Mouse (Mus musculus) thymus, adult 2 months (tissue): ENCODE results near the gene Arl15. TPM values are rescaled to one million over a fixed set of nuclear protein-coding genes. Genes with fewer than 3 reads are reported as not detected.

Experiments used
- DNase-seq: peaks from one replicate; pipeline ENCODE4 v3.0.0; 2021
- H3K27ac ChIP-seq: fragments of 200-500 bp; 2 replicates; pipeline ENCODE4 v1.5.1; 2012; ENCODE audit warnings: low read length, control low read depth; ENCODE audit not compliant: control insufficient read depth, insufficient read depth
- H3K27me3 ChIP-seq: fragments of 200-500 bp; 2 replicates; pipeline ENCODE4 v1.6.1; 2012; ENCODE audit warnings: mild to moderate bottlenecking, low read length, moderate library complexity, mixed read lengths; ENCODE audit not compliant: control insufficient read depth, insufficient read depth
- H3K36me3 ChIP-seq: fragments of 200-500 bp; 2 replicates; pipeline ENCODE4 v1.6.1; 2012; ENCODE audit warnings: mild to moderate bottlenecking, low read length, moderate library complexity; ENCODE audit not compliant: control insufficient read depth, insufficient read depth
- H3K4me1 ChIP-seq: fragments of 200-500 bp; replicated peaks from 2 replicates; pipeline ENCODE4 v1.6.1; 2012; ENCODE audit warnings: low read length; ENCODE audit not compliant: control insufficient read depth, insufficient read depth
- H3K4me3 ChIP-seq: fragments of 200-500 bp; 2 replicates; pipeline ENCODE4 v1.5.1; 2012; ENCODE audit warnings: mild to moderate bottlenecking, low read length, control low read depth, moderate library complexity; ENCODE audit not compliant: control insufficient read depth, insufficient read depth
- CTCF ChIP-seq: fragments of 200-500 bp; IDR thresholded peaks from 2 replicates; pipeline ENCODE4 v1.5.1; 2012; ENCODE audit warnings: mild to moderate bottlenecking, control low read depth, low read length, moderate library complexity, borderline replicate concordance; ENCODE audit not compliant: control insufficient read depth, poor library complexity, insufficient read depth; ENCODE audit errors: extremely low read depth
- POLR2A ChIP-seq: fragments of 200-500 bp; IDR thresholded peaks from 2 replicates; pipeline ENCODE4 v1.6.1; 2012; ENCODE audit warnings: mild to moderate bottlenecking, low read length, control low read depth, moderate library complexity; ENCODE audit not compliant: control insufficient read depth, poor library complexity, insufficient read depth; ENCODE audit errors: extremely low read depth
- WGBS: fragments of 180-500 bp; shearing (Covaris S2); methylation state at CpG from one replicate; pipeline ENCODE4 v1.1.7; 2018; 5-methylcytosine and 5-hydroxymethylcytosine counted together
- polyA plus RNA-seq: library from polyadenylated mRNA; depleted of rRNA; stranded (reverse); fragments of >200 nt; gene quantifications from 2 replicates; pipeline ENCODE4 v1.2.3, GENCODE M21; 2012

Gene Arl15
- polyA plus RNA-seq, 1 experiment, result 4.9 TPM

GRCm38 (mm10) chr13:113840421-113840820, 46.1 kb downstream of the Arl15 start:
- TF ChIP-seq CTCF, result no peak
- TF ChIP-seq POLR2A, result no peak
- Histone ChIP-seq H3K4me1 (no peaks in the 10 kb centered on the region; the same call in 1 of the 2 replicates), H3K27ac (no peak overlapping the region), H3K36me3 (no peaks in the 10 kb centered on the region), H3K4me3 (no peak overlapping the region), H3K27me3 (no peaks in the 10 kb centered on the region)
- DNase-seq, result no peak
- 79% methylated on average over 6 of the region's 6 CpGs for WGBS

GRCm38 (mm10) chr13:113842411-113843309, 48.4 kb downstream of the Arl15 start:
- Histone ChIP-seq H3K4me1 (no peaks in the 10 kb centered on the region; the same call in 1 of the 2 replicates), H3K36me3 (no peaks in the 10 kb centered on the region), H3K4me3 (no peak overlapping the region), H3K27me3 (no peaks in the 10 kb centered on the region), H3K27ac (no peak overlapping the region)
- 94% methylated on average over 14 of the region's 14 CpGs for WGBS
- no peak for DNase-seq
- TF ChIP-seq CTCF (no peak), POLR2A (no peak)

GRCm38 (mm10) chr13:113843310-113843649, 49.0 kb downstream of the Arl15 start:
- no peak overlapping the region for H3K4me3 ChIP-seq
- TF ChIP-seq POLR2A (no peak), CTCF (no peak)
- H3K4me1 ChIP-seq, result no peaks in the 10 kb centered on the region; the same call in 1 of the 2 replicates
- DNase-seq, result no peak
- no peaks in the 10 kb centered on the region for H3K36me3 ChIP-seq
- no peak overlapping the region for H3K27ac ChIP-seq
- H3K27me3 ChIP-seq, result no peaks in the 10 kb centered on the region
- WGBS, result 93% methylated on average over 3 of the region's 3 CpGs

GRCm38 (mm10) chr13:113843901-113844300, 49.6 kb downstream of the Arl15 start:
- Histone ChIP-seq H3K27me3 (no peaks in the 10 kb centered on the region), H3K4me3 (no peak overlapping the region), H3K36me3 (no peaks in the 10 kb centered on the region), H3K4me1 (no peaks in the 10 kb centered on the region; the same call in 1 of the 2 replicates), H3K27ac (no peak overlapping the region)
- TF ChIP-seq CTCF (no peak), POLR2A (no peak)
- no peak for DNase-seq
- 96% methylated on average over 8 of the region's 8 CpGs for WGBS

- Histone ChIP-seq H3K36me3 (no peaks in the 10 kb centered on the region), H3K4me1 (no peaks in the 10 kb centered on the region; the same call in 1 of the 2 replicates), H3K27me3 (no peaks in the 10 kb centered on the region), H3K27ac (no peak overlapping the region), H3K4me3 (no peak overlapping the region)
- DNase-seq, result no peak
- WGBS, result 95% methylated on average over 4 of the region's 4 CpGs
- TF ChIP-seq CTCF, result no peak
- TF ChIP-seq POLR2A, result no peak
These were observed 50.4 kb downstream of the Arl15 start for GRCm38 (mm10) chr13:113844717-113845116.

- DNase-seq, result no peak
- Histone ChIP-seq H3K36me3 (no peaks in the 10 kb centered on the region), H3K27ac (no peak overlapping the region), H3K27me3 (no peaks in the 10 kb centered on the region), H3K4me3 (no peak overlapping the region), H3K4me1 (no peaks in the 10 kb centered on the region; the same call in 1 of the 2 replicates)
- no peak for TF ChIP-seq CTCF
- no peak for TF ChIP-seq POLR2A
- 95% methylated on average over 1 of the region's 1 CpGs for WGBS
These were observed 50.9 kb downstream of the Arl15 start for GRCm38 (mm10) chr13:113845229-113845628.

- no peak for DNase-seq
- H3K36me3 ChIP-seq, result no peaks in the 10 kb centered on the region
- H3K4me3 ChIP-seq, result no peak overlapping the region
- TF ChIP-seq CTCF (no peak), POLR2A (no peak)
- no peak overlapping the region for H3K27ac ChIP-seq
- H3K27me3 ChIP-seq, result no peaks in the 10 kb centered on the region
- no peaks in the 10 kb centered on the region; the same call in 1 of the 2 replicates for H3K4me1 ChIP-seq
- WGBS, result 95% methylated on average over 10 of the region's 10 CpGs
These were observed 52.1 kb downstream of the Arl15 start for GRCm38 (mm10) chr13:113846413-113846812.
